Mouse (Mus musculus) forebrain, embryonic 13.5 days (tissue): ENCODE results near the gene Fars2. TPM values are rescaled to one million over a fixed set of nuclear protein-coding genes. Genes with fewer than 3 reads are reported as not detected.
A peak's percentile ranks its signal among the peaks of the same experiment; 100 is the strongest.

Source experiments
- ATAC-seq: fragments of 200-750 bp; cut with Nextera tagmentation; 2 replicates; pipeline ENCODE4 v1.8.0; 2017
- H3K27ac ChIP-seq: fragments of 300-500 bp; sonication (generic); 2 replicates; pipeline ENCODE4 v1.5.1; 2015; ENCODE audit warnings: inconsistent platforms, mild to moderate bottlenecking, moderate library complexity
- H3K27me3 ChIP-seq: fragments of 300-500 bp; sonication (generic); 2 replicates; pipeline ENCODE4 v1.6.1; 2015; ENCODE audit warnings: mild to moderate bottlenecking, inconsistent platforms
- H3K36me3 ChIP-seq: fragments of 300-500 bp; sonication (generic); 2 replicates; pipeline ENCODE4 v1.6.1; 2015; ENCODE audit warnings: mild to moderate bottlenecking, inconsistent platforms; ENCODE audit not compliant: poor library complexity, severe bottlenecking
- H3K4me1 ChIP-seq: fragments of 300-500 bp; sonication (generic); 2 replicates; pipeline ENCODE4 v1.6.1; 2015; ENCODE audit warnings: inconsistent platforms
- H3K4me2 ChIP-seq: fragments of 300-500 bp; sonication (generic); 2 replicates; pipeline ENCODE4 v1.6.1; 2015; ENCODE audit warnings: inconsistent platforms, mild to moderate bottlenecking, moderate library complexity
- H3K4me3 ChIP-seq: fragments of 300-500 bp; sonication (generic); 2 replicates; pipeline ENCODE4 v1.5.1; 2015; ENCODE audit warnings: mild to moderate bottlenecking, inconsistent platforms
- H3K9ac ChIP-seq: fragments of 300-500 bp; sonication (generic); 2 replicates; pipeline ENCODE4 v1.6.1; 2015; ENCODE audit warnings: mild to moderate bottlenecking, inconsistent platforms
- H3K9me3 ChIP-seq: fragments of 300-500 bp; sonication (generic); replicated peaks from 2 replicates; pipeline ENCODE4 v1.6.1; 2016; ENCODE audit warnings: inconsistent platforms
- WGBS: fragments of 180-500 bp; shearing (Covaris S2); methylation state at CpG from one replicate; pipeline ENCODE4 v1.1.7; 2015; 5-methylcytosine and 5-hydroxymethylcytosine counted together
- polyA plus RNA-seq: library from polyadenylated mRNA; unstranded; fragments of >200 nt; fragmentation: Nextera tagmentation; extraction: Ambion mirVana; gene quantifications from 2 replicates; pipeline ENCODE4 v1.2.1, GENCODE M21; 2015

Fars2 gene
- polyA plus RNA-seq, 1 experiment from 2014 or later = 32.6 TPM

DNA sequence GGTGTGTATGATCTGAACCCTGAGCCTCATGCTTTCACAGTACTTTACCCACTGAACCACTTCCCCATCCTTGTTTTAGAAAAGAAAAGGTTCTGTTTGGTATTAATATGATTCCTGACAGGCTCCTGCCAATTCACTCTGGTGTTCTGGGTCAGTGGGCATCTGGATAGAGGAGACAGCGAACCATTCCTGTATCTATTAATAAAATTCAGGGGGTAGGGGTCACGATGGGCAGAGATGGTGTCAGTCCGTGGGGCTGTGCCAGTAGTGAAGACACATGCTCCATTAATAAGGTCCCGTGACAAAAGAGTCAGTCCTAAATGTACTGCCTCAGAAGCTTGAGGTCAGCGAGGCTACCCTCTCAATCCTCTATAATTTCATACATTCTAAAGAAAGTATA, 4.0 kb upstream of the Fars2 start:
- no peak overlapping the region for H3K9ac ChIP-seq
- 89% methylated on average over 5 of the region's 5 CpGs for WGBS
- H3K4me2 ChIP-seq = no peak overlapping the region
- no peak overlapping the region for H3K27ac ChIP-seq
- no peaks in the 10 kb centered on the region for H3K9me3 ChIP-seq
- no peak for ATAC-seq
- H3K27me3 ChIP-seq = no peaks in the 10 kb centered on the region
- no peaks in the 10 kb centered on the region for H3K36me3 ChIP-seq
- no peak overlapping the region for H3K4me3 ChIP-seq
- H3K4me1 ChIP-seq = peaks cover 14% of the 10 kb centered on the region

DNA sequence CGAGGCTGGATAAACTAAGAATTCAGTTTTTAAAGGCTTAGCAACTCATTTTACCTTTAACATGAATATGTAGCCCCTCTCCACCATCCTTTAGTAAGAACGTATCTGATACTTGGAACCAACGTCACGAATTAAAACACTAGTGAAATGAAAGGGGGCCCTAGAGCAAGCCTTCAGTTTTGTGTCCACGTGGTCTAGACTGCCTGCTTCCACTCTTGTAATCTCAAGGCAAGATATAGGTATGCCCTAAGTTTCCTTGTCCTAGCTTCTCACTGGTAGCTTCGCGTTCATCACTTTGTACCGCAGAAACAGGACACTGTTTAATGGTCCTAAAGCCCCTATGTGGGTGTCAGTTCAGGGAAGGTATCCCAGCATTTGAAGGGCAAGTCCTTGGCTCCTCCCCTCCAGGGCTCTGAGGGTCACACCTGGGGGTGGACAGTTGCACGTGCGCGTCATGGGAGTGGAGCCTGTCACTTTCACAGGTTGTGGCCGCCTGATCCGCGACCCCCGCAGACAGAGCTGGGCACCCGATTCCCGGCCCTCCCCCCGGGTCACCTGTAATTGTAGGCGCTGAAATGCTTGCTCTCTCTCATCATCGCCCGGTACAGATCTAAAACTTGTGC, 581 bp upstream of the Fars2 start:
- WGBS = 7% methylated on average over 21 of the region's 21 CpGs
- peaks cover 19% of the 10 kb centered on the region for H3K4me1 ChIP-seq
- peak overlapping the region; percentile 78 for H3K9ac ChIP-seq
- H3K9me3 ChIP-seq = no peaks in the 10 kb centered on the region
- H3K4me2 ChIP-seq = peak overlapping the region; percentile 91
- H3K4me3 ChIP-seq = peak overlapping the region; percentile 73
- H3K27me3 ChIP-seq = no peaks in the 10 kb centered on the region
- no peaks in the 10 kb centered on the region for H3K36me3 ChIP-seq
- H3K27ac ChIP-seq = no peak overlapping the region
- peak; percentile 20 for ATAC-seq

DNA sequence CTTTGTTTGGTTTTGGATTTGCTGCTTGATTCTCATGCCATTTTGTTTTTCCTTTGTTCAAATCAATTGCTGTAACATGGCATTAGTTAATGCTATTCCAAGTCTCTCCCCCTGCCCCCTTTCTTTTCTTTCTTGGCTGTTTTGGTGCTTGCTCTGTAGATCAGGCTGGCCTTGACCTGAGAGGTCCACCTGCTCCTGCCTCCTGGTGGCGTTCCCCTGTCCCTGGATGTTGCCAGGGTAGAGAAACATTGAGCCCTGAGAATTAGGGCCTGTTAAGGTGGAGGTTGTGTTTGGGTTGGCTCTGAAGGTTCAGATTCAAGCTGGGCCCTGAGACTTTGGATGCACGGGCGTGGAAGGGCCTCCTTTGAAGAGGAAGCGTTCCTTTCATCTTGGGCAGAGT, 2.5 kb downstream of the Fars2 start:
- Histone ChIP-seq H3K36me3 (no peaks in the 10 kb centered on the region), H3K9ac (no peak overlapping the region), H3K9me3 (no peaks in the 10 kb centered on the region), H3K27ac (no peak overlapping the region), H3K4me1 (peaks cover 19% of the 10 kb centered on the region), H3K4me3 (no peak overlapping the region), H3K27me3 (no peaks in the 10 kb centered on the region), H3K4me2 (no peak overlapping the region)
- no peak for ATAC-seq
- 83% methylated on average over 4 of the region's 4 CpGs for WGBS

DNA sequence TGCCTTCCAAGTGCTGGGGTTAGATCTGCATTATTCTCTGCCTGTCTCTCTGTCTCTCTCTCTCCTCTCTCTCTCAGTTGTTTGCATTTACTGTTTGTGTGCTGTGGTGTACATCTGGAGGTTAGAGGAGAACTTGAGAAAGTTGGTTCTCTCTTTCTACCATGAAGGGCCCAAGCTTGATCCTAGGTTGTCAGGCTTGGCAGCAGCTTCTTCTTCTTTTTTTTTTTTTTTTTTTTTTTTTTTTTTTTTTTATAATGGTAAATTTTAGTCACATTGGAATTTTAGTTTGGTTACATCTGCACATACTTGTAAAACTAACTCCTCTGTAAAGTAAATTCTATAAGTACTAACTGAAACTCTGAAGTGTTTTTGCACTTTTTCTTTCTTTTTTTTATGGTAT, 3.4 kb downstream of the Fars2 start:
- Histone ChIP-seq H3K9me3 (no peaks in the 10 kb centered on the region), H3K36me3 (no peaks in the 10 kb centered on the region), H3K9ac (no peak overlapping the region), H3K27me3 (no peaks in the 10 kb centered on the region), H3K4me1 (peaks cover 18% of the 10 kb centered on the region), H3K27ac (no peak overlapping the region), H3K4me3 (no peak overlapping the region), H3K4me2 (no peak overlapping the region)
- ATAC-seq = no peak

DNA sequence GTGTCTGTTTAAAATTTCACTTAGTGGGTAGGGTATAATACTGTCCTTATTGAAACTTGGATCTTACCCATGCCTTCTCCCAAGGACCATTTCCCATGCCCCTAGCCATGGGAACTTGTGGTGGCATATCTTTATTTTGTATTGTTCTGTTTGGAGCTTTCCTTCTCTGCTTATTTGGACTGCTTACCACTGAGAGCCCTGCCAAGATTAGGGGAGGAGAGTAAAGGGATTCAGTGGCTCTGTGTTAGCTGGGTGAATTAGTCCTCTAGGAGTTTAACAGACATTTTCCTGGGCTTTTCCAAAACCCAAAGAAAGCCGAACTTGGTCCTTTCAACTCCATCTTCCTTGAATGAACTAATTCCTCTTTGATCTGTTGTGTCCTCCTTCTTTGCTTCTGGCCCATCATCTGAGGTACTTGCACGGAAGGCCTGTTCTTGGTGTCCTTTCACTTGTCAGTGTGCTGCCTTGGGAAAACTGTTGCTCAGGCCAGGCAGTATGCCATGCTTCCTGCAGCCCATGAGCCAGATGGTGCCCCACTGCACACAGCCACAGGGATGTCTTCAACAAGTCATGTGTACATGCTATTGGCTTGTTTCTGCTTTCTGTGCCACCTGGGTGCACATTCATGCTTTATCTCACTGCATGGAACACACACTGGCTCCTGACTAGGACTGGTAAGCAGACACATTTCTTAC, 12.3 kb downstream of the Fars2 start:
- H3K4me3 ChIP-seq = no peak overlapping the region
- WGBS = 61% methylated on average over 2 of the region's 2 CpGs
- no peaks in the 10 kb centered on the region for H3K27me3 ChIP-seq
- no peaks in the 10 kb centered on the region for H3K36me3 ChIP-seq
- H3K4me1 ChIP-seq = no peaks in the 10 kb centered on the region; the same call in 1 of the 2 replicates
- no peaks in the 10 kb centered on the region for H3K9me3 ChIP-seq
- no peak overlapping the region for H3K9ac ChIP-seq
- no peak for ATAC-seq
- no peak overlapping the region for H3K27ac ChIP-seq
- H3K4me2 ChIP-seq = no peak overlapping the region

DNA sequence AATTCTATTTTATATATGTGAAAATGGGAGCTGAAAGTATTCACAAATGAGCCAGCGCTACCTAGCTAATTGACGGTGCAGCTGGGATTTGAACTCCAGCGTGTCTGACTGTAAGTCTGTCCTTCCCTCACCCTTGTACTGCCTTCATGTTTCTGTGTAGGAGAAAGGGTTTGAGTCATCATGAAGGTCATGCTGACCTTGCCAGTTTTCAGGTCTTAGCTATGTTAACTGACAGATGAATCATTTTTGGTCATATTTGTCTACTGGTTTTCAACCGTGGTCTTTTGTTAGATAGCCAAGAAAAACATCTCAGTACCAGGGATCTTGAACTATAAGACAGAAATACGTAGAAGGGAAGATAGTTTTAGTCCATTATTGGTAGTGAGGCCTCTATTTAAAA, 14.2 kb downstream of the Fars2 start:
- no peak for ATAC-seq
- Histone ChIP-seq H3K4me2 (no peak overlapping the region), H3K4me3 (no peak overlapping the region), H3K9ac (no peak overlapping the region), H3K36me3 (no peaks in the 10 kb centered on the region), H3K27me3 (no peaks in the 10 kb centered on the region), H3K27ac (no peak overlapping the region), H3K4me1 (no peaks in the 10 kb centered on the region; the same call in 1 of the 2 replicates), H3K9me3 (no peaks in the 10 kb centered on the region)
- 91% methylated on average over 5 of the region's 5 CpGs for WGBS

DNA sequence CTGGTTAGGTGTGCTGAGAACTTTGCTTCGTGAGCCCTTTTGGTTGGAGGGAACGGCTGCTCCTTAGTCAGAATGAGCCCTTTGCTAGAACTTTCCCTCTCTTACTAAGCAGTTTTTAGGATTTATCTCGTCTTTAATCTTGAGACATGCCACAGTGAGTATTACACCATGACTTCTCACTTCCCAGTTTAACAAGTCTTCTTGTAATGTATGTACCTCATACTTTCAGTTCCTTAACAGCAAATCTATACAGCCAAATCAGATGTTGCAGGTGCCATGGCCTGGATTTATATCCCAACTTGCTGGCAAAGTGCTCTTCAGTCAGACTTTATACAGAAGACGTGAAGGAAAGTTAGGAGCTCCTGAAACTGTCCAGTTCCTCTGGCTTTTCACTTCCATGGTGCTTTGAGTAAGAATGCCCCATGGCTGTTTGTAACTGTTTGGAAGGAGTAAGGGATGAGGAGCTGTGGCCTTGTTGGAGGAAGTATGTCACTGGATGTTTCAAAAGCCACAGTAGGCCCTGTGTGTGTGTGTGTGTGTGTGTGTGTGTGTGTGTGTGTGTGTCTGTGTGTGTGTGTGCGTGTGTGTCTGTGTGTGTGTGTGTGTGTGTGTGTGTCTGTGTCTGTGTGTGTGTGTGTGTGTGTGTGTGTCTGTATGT, 14.9 kb downstream of the Fars2 start:
- H3K36me3 ChIP-seq = no peaks in the 10 kb centered on the region
- no peak for ATAC-seq
- H3K4me3 ChIP-seq = no peak overlapping the region
- H3K9ac ChIP-seq = no peak overlapping the region
- no peak overlapping the region for H3K4me2 ChIP-seq
- H3K9me3 ChIP-seq = no peaks in the 10 kb centered on the region
- 89% methylated on average over 4 of the region's 5 CpGs for WGBS
- H3K27me3 ChIP-seq = no peaks in the 10 kb centered on the region
- no peak overlapping the region for H3K27ac ChIP-seq
- no peaks in the 10 kb centered on the region; the same call in 1 of the 2 replicates for H3K4me1 ChIP-seq

DNA sequence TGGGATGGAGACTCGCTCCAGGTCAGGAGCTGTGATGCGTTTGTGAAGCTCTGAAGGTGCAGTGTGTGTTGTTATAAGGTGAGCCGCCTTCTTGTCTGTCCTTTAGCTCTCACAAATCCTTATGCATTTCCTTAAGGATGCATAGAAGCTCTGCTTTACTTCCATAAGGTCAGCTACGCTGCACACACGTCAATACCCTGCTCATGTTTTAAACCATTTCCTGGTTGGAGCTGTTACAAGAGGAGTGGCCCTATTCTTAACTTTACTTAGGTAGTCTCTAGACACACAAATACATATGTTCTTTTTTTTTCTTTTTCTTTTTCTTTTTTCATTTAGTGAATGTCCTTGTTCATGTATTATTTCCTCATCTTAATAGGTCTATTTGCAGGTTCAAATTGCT, 22.5 kb downstream of the Fars2 start:
- 90% methylated on average over 5 of the region's 5 CpGs for WGBS
- Histone ChIP-seq H3K4me2 (no peak overlapping the region), H3K4me1 (no peaks in the 10 kb centered on the region), H3K27ac (no peak overlapping the region), H3K4me3 (no peak overlapping the region), H3K9me3 (no peaks in the 10 kb centered on the region), H3K36me3 (no peaks in the 10 kb centered on the region), H3K27me3 (no peaks in the 10 kb centered on the region), H3K9ac (no peak overlapping the region)
- no peak for ATAC-seq

DNA sequence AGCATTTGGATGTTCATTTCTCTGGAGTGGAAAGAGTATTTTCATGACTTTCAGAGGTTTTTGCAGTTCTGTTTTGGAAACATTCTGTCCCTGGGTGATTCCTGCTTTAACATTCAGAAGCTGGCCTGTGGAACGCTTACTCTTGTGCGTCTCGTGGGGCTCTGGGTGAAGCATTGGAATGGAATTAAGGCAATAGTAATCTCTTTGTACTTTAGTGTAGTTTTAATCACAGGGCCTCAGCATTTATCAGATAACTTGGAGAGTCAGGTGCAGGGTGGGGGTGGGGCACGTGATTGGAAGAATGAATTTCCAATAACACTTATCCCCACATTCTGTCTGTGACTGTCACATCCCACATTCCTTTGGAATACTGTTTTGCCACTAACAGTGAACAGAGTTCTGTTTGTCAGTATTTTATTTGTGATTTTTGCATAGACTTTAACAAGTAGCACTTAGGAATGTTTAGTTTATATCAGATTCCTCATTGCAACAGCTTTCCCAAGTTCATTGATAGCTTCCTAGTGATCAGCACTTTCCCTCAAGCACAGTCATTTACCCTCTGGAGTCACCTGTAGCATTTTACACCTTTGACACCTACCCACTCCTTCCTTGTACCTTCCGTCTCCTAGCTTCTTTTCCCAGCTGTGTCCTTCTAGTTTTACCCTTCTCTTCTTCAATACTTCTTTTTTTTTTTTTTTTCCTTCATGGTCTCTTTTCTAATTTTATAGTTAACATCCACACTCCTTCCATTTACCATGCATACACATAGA, 23.2 kb downstream of the Fars2 start:
- no peak overlapping the region for H3K4me2 ChIP-seq
- no peak overlapping the region for H3K9ac ChIP-seq
- ATAC-seq = no peak
- no peak overlapping the region for H3K4me3 ChIP-seq
- no peaks in the 10 kb centered on the region for H3K4me1 ChIP-seq
- no peaks in the 10 kb centered on the region for H3K27me3 ChIP-seq
- no peak overlapping the region for H3K27ac ChIP-seq
- no peaks in the 10 kb centered on the region for H3K9me3 ChIP-seq
- WGBS = 82% methylated on average over 5 of the region's 5 CpGs
- no peaks in the 10 kb centered on the region for H3K36me3 ChIP-seq

DNA sequence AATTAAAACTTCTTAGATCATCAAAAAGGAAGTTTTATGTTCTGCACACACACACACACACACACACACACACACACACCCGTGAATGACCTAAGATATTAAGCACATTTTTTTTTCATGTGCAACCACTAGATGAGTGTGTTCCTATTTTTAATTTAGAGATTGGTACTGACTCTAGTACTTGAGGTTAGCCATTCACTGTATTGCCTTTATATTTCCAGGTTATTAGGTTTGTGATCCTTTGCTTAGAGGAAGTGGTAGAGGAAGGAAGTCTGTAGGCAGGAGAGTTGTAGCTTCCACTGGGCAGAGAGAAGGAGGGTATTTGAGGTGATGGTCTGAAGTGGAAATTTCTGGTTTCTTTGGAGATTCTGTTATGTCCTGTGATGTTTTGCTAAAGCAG, 28.4 kb downstream of the Fars2 start:
- no peaks in the 10 kb centered on the region for H3K27me3 ChIP-seq
- H3K4me2 ChIP-seq = no peak overlapping the region
- H3K4me1 ChIP-seq = peaks cover 12% of the 10 kb centered on the region
- H3K9me3 ChIP-seq = no peaks in the 10 kb centered on the region
- no peak overlapping the region for H3K27ac ChIP-seq
- no peaks in the 10 kb centered on the region for H3K36me3 ChIP-seq
- no peak overlapping the region for H3K4me3 ChIP-seq
- WGBS = 79% methylated on average over 1 of the region's 1 CpGs
- H3K9ac ChIP-seq = no peak overlapping the region
- ATAC-seq = no peak

DNA sequence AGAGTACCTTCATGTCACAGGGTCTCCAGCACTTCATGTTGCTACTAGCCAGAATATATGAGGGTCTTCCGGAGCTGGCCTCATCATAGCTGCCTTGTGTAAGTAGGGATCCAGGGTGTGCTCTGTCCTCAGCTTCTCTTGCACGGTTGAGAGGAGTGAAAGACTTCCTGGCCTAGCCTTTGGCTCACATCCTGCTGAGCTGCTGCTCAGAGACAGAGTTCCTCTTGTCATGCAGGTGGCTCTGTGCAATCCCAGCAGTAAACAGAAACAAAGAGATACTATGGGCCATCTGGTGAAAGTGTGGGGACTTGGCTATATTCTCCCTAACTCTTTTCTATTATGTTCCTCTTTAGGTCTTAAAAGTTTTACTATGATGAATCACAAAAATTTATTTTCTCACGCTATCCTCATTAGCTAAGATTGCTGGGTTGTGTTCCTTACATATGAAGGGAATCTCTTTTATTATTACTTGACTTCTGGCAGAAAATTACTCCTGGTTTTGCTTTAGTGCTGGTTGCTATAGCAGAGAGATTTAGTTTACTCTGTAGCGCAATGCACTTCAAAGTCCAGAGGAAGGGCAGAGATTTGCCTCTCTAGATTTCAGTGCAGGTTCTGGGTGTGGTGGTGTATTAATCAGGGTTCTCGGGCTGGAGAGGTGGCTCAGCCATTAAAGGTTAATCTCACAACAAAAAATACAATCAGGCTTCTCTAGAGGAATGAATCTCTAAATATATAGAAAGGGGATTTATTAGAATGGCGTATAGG, 32.1 kb downstream of the Fars2 start:
- no peaks in the 10 kb centered on the region for H3K27me3 ChIP-seq
- no peak for ATAC-seq
- no peak overlapping the region for H3K4me3 ChIP-seq
- no peaks in the 10 kb centered on the region for H3K9me3 ChIP-seq
- H3K36me3 ChIP-seq = no peaks in the 10 kb centered on the region
- no peak overlapping the region for H3K9ac ChIP-seq
- H3K27ac ChIP-seq = no peak overlapping the region
- no peak overlapping the region for H3K4me2 ChIP-seq
- WGBS = 40% methylated on average over 6 of the region's 6 CpGs
- H3K4me1 ChIP-seq = peaks cover 12% of the 10 kb centered on the region
